Mouse (Mus musculus): Measurements from ENCODE around the gene Trak1.

The Trak1 gene

GRCm38 (mm10) chr9:121297171-121298064 is at the start of gene Trak1:
TSS of gene Trak1 (plus strand) at chr9:121297502.
- in situ Hi-C loops (cut with MboI; ENCODE audit: low sequenced_read_pairs): no loop called here

- in situ Hi-C loops (cut with MboI; ENCODE audit: low sequenced_read_pairs): loop anchor here (10.0 kb wide), 1 partner anchor 357 kb away; no protein-coding TSS in a partner anchor
Observed at GRCm38 (mm10) chr9:121247956-121248775, 49.1 kb upstream of the Trak1 start.

- in situ Hi-C loops (cut with MboI; ENCODE audit: low sequenced_read_pairs): loop anchor here (10.0 to 25.0 kb wide), 2 partner anchors 112 to 355 kb away; no protein-coding TSS in a partner anchor
Observed at GRCm38 (mm10) chr9:121249805-121250204, 47.5 kb upstream of the Trak1 start.

GRCm38 (mm10) chr9:121250854-121251253 is 46.4 kb upstream of the Trak1 start:
- in situ Hi-C loops (cut with MboI; ENCODE audit: low sequenced_read_pairs): loop anchor here (25.0 kb wide), 1 partner anchor 111 kb away; no protein-coding TSS in a partner anchor

GRCm38 (mm10) chr9:121253983-121254382 is 43.3 kb upstream of the Trak1 start:
- in situ Hi-C loops (cut with MboI; ENCODE audit: low sequenced_read_pairs): loop anchor here (25.0 kb wide), 1 partner anchor 108 kb away; no protein-coding TSS in a partner anchor

GRCm38 (mm10) chr9:121254761-121255160 is 42.5 kb upstream of the Trak1 start:
- in situ Hi-C loops (cut with MboI; ENCODE audit: low sequenced_read_pairs): loop anchor here (25.0 kb wide), 1 partner anchor 108 kb away; no protein-coding TSS in a partner anchor

GRCm38 (mm10) chr9:121257106-121257505 is 40.2 kb upstream of the Trak1 start:
- in situ Hi-C loops (cut with MboI; ENCODE audit: low sequenced_read_pairs): loop anchor here (25.0 kb wide), 1 partner anchor 105 kb away; no protein-coding TSS in a partner anchor

- in situ Hi-C loops (cut with MboI; ENCODE audit: low sequenced_read_pairs): loop anchor here (25.0 kb wide), 1 partner anchor 97 kb away; no protein-coding TSS in a partner anchor
Observed at GRCm38 (mm10) chr9:121265307-121265706, 32.0 kb upstream of the Trak1 start.

GRCm38 (mm10) chr9:121271149-121271548 is 26.2 kb upstream of the Trak1 start:
- in situ Hi-C loops (cut with MboI; ENCODE audit: low sequenced_read_pairs): loop anchor here (25.0 kb wide), 1 partner anchor 91 kb away; no protein-coding TSS in a partner anchor

GRCm38 (mm10) chr9:121271561-121271960 is 25.7 kb upstream of the Trak1 start:
- in situ Hi-C loops (cut with MboI; ENCODE audit: low sequenced_read_pairs): loop anchor here (25.0 kb wide), 1 partner anchor 91 kb away; no protein-coding TSS in a partner anchor

GRCm38 (mm10) chr9:121276745-121277117 is 20.6 kb upstream of the Trak1 start:
- in situ Hi-C loops (cut with MboI; ENCODE audit: low sequenced_read_pairs): no loop called here

GRCm38 (mm10) chr9:121277118-121278060 is 19.9 kb upstream of the Trak1 start, which contains the start of gene Ulk4:
TSS of gene Ulk4 (minus strand) at chr9:121277197.
- in situ Hi-C loops (cut with MboI; ENCODE audit: low sequenced_read_pairs): no loop called here

- in situ Hi-C loops (cut with MboI; ENCODE audit: low sequenced_read_pairs): no loop called here
Observed at GRCm38 (mm10) chr9:121279216-121279615, 18.1 kb upstream of the Trak1 start.

GRCm38 (mm10) chr9:121281891-121282290 is 15.4 kb upstream of the Trak1 start:
- in situ Hi-C loops (cut with MboI; ENCODE audit: low sequenced_read_pairs): no loop called here

- in situ Hi-C loops (cut with MboI; ENCODE audit: low sequenced_read_pairs): no loop called here
Observed at GRCm38 (mm10) chr9:121283620-121284185, 13.6 kb upstream of the Trak1 start.

- in situ Hi-C loops (cut with MboI; ENCODE audit: low sequenced_read_pairs): no loop called here
Observed at GRCm38 (mm10) chr9:121284422-121284821, 12.9 kb upstream of the Trak1 start.

- in situ Hi-C loops (cut with MboI; ENCODE audit: low sequenced_read_pairs): no loop called here
Observed at GRCm38 (mm10) chr9:121285341-121286324, 11.7 kb upstream of the Trak1 start.

- in situ Hi-C loops (cut with MboI; ENCODE audit: low sequenced_read_pairs): no loop called here
Observed at GRCm38 (mm10) chr9:121286325-121286901, 10.9 kb upstream of the Trak1 start.
